Mouse (Mus musculus): ENCODE data around the gene Rcsd1.

The Rcsd1 gene

GRCm38 (mm10) chr1:165617166-165617891, 92.2 kb downstream of the Rcsd1 start:
- peak; percentile 87 for DNase-seq

GRCm38 (mm10) chr1:165616652-165617051, 92.9 kb downstream of the Rcsd1 start:
- peak; percentile 68 for DNase-seq

GRCm38 (mm10) chr1:165614793-165615192, 94.8 kb downstream of the Rcsd1 start:
- no peak for DNase-seq

GRCm38 (mm10) chr1:165613926-165614325, 95.6 kb downstream of the Rcsd1 start:
- no peak for DNase-seq

- DNase-seq, result no peak
Measured at GRCm38 (mm10) chr1:165612714-165613113, 96.8 kb downstream of the Rcsd1 start.

GRCm38 (mm10) chr1:165610321-165610999, 99.1 kb downstream of the Rcsd1 start:
- no peak for DNase-seq

GRCm38 (mm10) chr1:165609495-165610320, 99.8 kb downstream of the Rcsd1 start:
- DNase-seq, result no peak

- DNase-seq, result no peak
Measured at GRCm38 (mm10) chr1:165608904-165609303, 100.7 kb downstream of the Rcsd1 start.

GRCm38 (mm10) chr1:165605774-165606173, 103.8 kb downstream of the Rcsd1 start:
- DNase-seq, result no peak

- no peak for DNase-seq
Measured at GRCm38 (mm10) chr1:165605108-165605507, 104.4 kb downstream of the Rcsd1 start.

GRCm38 (mm10) chr1:165604203-165604602, 105.4 kb downstream of the Rcsd1 start:
- no peak for DNase-seq

GRCm38 (mm10) chr1:165603218-165603617, 106.3 kb downstream of the Rcsd1 start:
- no peak for DNase-seq

GRCm38 (mm10) chr1:165601775-165602280, 107.7 kb downstream of the Rcsd1 start:
- DNase-seq, result no peak
